Mouse (Mus musculus): Measurements from ENCODE around the gene Akr1c21. TPM values are rescaled to one million over a fixed set of nuclear protein-coding genes. Genes with fewer than 3 reads are reported as not detected.

Gene Akr1c21
- polyA plus RNA-seq, 1 experiment from 2014 or later: not detected

Other genes starting within 250 kb of the Akr1c21 start
- gene Akr1c6, start 139.8 kb upstream of the Akr1c21 start, polyA plus RNA-seq (2015; fragmentation: Nextera tagmentation; extraction: Ambion mirVana): not detected in 2 replicates
- not detected in 2 replicates for gene Akr1c20, start 50.7 kb upstream of the Akr1c21 start, polyA plus RNA-seq (2015; fragmentation: Nextera tagmentation; extraction: Ambion mirVana)
- 36.4 and 39.5 TPM in 2 replicates for gene Akr1e1, start 35.1 kb downstream of the Akr1c21 start, polyA plus RNA-seq (2015; fragmentation: Nextera tagmentation; extraction: Ambion mirVana)